Mouse (Mus musculus) hindbrain, embryonic 13.5 days (tissue): ENCODE measurements at regions not wholly inside any gene's neighbourhood (a gene's known extent, or its start where the extent isn't known, plus 50 kb on each side); places are given as distances from the start of the nearest gene placed in this dataset.

Source experiments
- ATAC-seq: fragments of 200-750 bp; cut with Nextera tagmentation; 2 replicates; pipeline ENCODE4 v1.8.0; 2017; ENCODE audit warnings: moderate TSS enrichment; ENCODE audit not compliant: low FRiP score
- H3K27ac ChIP-seq: fragments of 300-500 bp; sonication (generic); 2 replicates; pipeline ENCODE4 v1.5.1; 2015; ENCODE audit warnings: inconsistent platforms, mild to moderate bottlenecking, moderate library complexity
- H3K27me3 ChIP-seq: fragments of 300-500 bp; sonication (generic); 2 replicates; pipeline ENCODE4 v1.6.1; 2015; ENCODE audit warnings: mild to moderate bottlenecking, inconsistent platforms
- H3K36me3 ChIP-seq: fragments of 300-500 bp; sonication (generic); 2 replicates; pipeline ENCODE4 v1.6.1; 2015; ENCODE audit warnings: mild to moderate bottlenecking, inconsistent platforms
- H3K4me1 ChIP-seq: fragments of 300-500 bp; sonication (generic); replicated peaks from 2 replicates; pipeline ENCODE4 v1.6.1; 2015; ENCODE audit warnings: inconsistent platforms
- H3K4me2 ChIP-seq: fragments of 300-500 bp; sonication (generic); 2 replicates; pipeline ENCODE4 v1.6.1; 2015; ENCODE audit warnings: inconsistent platforms, mild to moderate bottlenecking, moderate library complexity
- H3K4me3 ChIP-seq: fragments of 300-500 bp; sonication (generic); 2 replicates; pipeline ENCODE4 v1.5.1; 2015; ENCODE audit warnings: mild to moderate bottlenecking, inconsistent platforms
- H3K9ac ChIP-seq: fragments of 300-500 bp; sonication (generic); 2 replicates; pipeline ENCODE4 v1.6.1; 2015; ENCODE audit warnings: mild to moderate bottlenecking, inconsistent platforms
- H3K9me3 ChIP-seq: fragments of 300-500 bp; sonication (generic); 2 replicates; pipeline ENCODE4 v1.6.1; 2016; ENCODE audit warnings: inconsistent platforms
- WGBS: fragments of 180-500 bp; shearing (Covaris S2); methylation state at CpG from one replicate; pipeline ENCODE4 v1.1.7; 2015; 5-methylcytosine and 5-hydroxymethylcytosine counted together

DNA sequence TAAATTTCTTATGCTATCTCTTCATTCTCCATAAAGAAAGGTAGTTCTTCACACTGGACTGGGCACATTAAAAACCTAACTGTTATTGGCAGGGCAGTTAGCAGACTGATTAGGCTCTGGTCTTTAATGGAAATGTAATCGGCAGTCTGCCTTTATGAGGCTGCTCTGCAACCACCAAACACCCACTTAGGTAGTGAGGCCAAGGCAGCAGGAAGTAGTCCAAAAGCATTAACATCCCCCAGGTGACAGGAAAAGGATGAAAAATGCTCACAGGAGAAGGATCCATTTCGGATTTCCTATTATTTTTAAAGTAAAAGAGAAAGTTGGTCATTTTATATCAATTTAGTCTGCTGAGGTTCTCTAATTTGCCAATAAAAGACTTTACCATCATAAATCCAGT, 528.9 kb upstream of the Dppa4 start:
- Histone ChIP-seq H3K27me3 (no peaks in the 10 kb centered on the region), H3K36me3 (no peaks in the 10 kb centered on the region), H3K9me3 (no peaks in the 10 kb centered on the region), H3K27ac (no peak overlapping the region), H3K4me3 (no peak overlapping the region), H3K4me2 (no peak overlapping the region), H3K9ac (no peak overlapping the region), H3K4me1 (no peaks in the 10 kb centered on the region)
- ATAC-seq, result no peak
- 76% methylated on average over 2 of the region's 2 CpGs for WGBS

DNA sequence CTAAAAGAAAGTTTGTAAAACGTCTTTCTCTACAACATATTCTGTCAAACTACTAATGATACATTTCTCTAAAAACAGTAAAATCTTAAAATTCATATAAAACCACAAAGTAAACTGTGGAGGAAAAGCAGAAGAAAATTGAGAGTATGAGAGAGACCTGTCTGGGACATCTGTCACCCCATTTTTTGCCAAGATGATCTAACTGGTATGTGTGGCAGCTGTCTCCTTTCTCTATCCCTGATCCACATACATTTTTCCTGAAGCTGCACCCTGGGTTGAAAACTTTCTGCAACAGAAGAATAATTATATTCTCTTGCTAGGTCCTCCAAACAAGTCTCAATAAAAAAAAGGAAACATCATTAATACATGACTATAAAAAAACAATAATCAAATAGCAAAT, 525.2 kb upstream of the Dppa4 start:
- H3K4me2 ChIP-seq, result no peak overlapping the region
- ATAC-seq, result no peak
- H3K27me3 ChIP-seq, result no peaks in the 10 kb centered on the region
- H3K9ac ChIP-seq, result no peak overlapping the region
- H3K36me3 ChIP-seq, result no peaks in the 10 kb centered on the region
- no peaks in the 10 kb centered on the region for H3K4me1 ChIP-seq
- no peaks in the 10 kb centered on the region for H3K9me3 ChIP-seq
- H3K4me3 ChIP-seq, result no peak overlapping the region
- no peak overlapping the region for H3K27ac ChIP-seq
- WGBS, result 88% methylated on average over 1 of the region's 1 CpGs

DNA sequence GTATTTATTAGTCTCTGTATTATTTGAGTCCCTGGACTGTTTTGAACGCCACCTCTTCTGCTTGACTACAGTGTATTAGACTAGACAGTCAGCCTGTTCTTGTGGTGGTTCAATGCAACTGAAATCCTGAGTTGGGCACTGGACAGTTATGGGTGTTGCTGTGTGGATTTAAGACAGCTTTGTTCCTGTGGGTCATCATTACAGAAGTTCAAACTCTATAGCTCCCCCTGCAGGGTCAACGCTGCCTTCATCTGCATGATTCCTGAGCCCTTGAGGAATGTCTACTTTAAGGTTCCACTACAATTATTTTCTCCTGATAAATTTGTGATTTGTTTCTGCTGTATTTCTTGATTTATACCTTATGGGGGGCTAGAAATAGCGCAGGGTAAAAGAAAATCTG, 517.8 kb upstream of the Dppa4 start:
- H3K4me1 ChIP-seq, result no peaks in the 10 kb centered on the region
- no peaks in the 10 kb centered on the region for H3K9me3 ChIP-seq
- no peak overlapping the region for H3K4me2 ChIP-seq
- no peaks in the 10 kb centered on the region for H3K27me3 ChIP-seq
- H3K4me3 ChIP-seq, result no peak overlapping the region
- no peak overlapping the region for H3K27ac ChIP-seq
- ATAC-seq, result no peak
- no peak overlapping the region for H3K9ac ChIP-seq
- H3K36me3 ChIP-seq, result no peaks in the 10 kb centered on the region
- 62% methylated on average over 3 of the region's 3 CpGs for WGBS

DNA sequence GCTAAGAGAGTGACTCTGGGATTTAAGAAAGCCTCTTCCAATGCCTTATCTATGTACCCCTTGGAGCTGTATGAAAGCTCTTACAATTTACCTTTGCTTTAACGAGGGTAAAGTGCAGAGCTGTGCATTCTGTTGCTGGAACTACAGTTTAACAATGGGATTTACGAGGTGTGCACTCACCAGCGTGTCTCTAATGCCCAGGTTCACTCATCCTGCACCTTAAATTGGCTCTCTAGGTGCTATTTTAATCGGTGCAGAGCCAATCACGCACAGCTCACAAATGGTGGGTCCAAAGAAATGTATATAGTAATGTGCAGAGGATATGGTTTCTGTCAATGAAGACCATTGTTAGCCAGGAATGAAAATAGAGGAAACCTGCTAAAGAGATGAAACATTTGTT, 495.0 kb upstream of the Dppa4 start:
- H3K9ac ChIP-seq, result no peak overlapping the region
- no peaks in the 10 kb centered on the region; the same call in 1 of the 2 replicates for H3K4me1 ChIP-seq
- no peaks in the 10 kb centered on the region for H3K9me3 ChIP-seq
- 75% methylated on average over 5 of the region's 5 CpGs for WGBS
- no peak overlapping the region for H3K4me3 ChIP-seq
- no peaks in the 10 kb centered on the region for H3K27me3 ChIP-seq
- no peak overlapping the region for H3K27ac ChIP-seq
- no peak for ATAC-seq
- H3K36me3 ChIP-seq, result no peaks in the 10 kb centered on the region
- no peak overlapping the region for H3K4me2 ChIP-seq

DNA sequence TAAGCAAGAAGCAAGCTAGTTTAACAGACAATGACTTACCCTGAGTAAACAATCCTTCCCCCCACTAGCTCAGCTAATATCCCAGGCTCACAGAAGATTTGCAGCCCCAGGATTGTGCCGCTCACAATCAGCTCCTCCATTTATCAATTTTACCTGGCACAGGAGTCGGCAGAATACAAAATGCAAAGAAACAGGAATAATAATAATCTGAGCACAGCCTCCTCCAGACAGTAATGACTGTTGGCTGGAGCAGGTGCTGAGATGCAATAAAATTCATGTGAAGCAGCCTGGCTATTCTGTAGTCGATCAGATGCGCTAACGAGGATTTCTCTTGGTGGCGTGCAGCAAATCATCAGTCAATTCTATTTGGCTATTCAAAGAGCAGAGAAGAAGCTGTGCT, 492.9 kb upstream of the Dppa4 start:
- H3K4me2 ChIP-seq, result no peak overlapping the region

DNA sequence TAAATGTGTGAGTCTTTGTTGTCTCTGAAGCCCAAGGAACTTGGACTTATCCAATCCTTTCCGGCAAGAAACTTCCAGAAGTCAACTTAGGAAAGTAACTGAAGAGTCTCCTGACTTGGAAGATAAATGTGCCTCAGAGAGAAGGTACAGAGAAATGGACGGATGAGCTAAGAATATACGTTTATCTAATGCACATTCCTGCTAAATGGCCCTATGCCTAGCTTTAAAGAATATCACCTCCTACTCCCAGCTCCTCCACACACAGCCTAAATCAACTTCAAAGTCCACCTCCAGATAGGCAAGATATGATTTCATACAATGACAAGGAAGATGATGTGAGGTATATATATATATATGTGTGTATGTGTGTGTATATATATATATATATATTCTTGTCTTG, 492.1 kb upstream of the Dppa4 start:
- no peaks in the 10 kb centered on the region for H3K27me3 ChIP-seq
- WGBS, result 85% methylated on average over 3 of the region's 3 CpGs
- no peaks in the 10 kb centered on the region for H3K9me3 ChIP-seq

More for the DNA sequence above, 492.9 kb upstream of the Dppa4 start:
- Histone ChIP-seq H3K27me3 (no peaks in the 10 kb centered on the region), H3K36me3 (no peaks in the 10 kb centered on the region), H3K4me3 (no peak overlapping the region), H3K4me1 (no peaks in the 10 kb centered on the region; the same call in 1 of the 2 replicates), H3K9me3 (no peaks in the 10 kb centered on the region), H3K27ac (no peak overlapping the region), H3K9ac (no peak overlapping the region)
- ATAC-seq, result peak; percentile 59; the same call in 1 of the 2 replicates
- WGBS, result 65% methylated on average over 6 of the region's 6 CpGs

DNA sequence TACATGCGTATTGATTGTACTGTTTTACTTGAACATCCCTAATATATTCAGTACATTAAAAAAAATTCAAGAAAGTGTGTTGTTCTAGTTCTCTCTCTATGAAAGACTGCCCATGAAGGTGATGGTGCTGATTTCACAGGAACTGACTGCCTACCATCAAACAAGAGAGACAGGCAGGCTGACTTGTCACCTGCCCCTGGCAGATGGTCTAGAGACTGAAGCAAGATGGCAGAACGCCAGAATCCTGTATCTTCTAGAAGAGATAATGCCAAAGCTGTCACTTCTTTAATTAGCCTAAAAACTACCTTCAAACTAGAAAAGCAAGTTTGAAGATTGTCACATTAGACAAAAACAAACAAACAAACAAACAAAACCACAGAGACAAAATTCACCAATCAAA, 484.7 kb upstream of the Dppa4 start:
- no peaks in the 10 kb centered on the region for H3K36me3 ChIP-seq
- H3K27ac ChIP-seq, result no peak overlapping the region
- no peak for ATAC-seq
- H3K4me2 ChIP-seq, result no peak overlapping the region
- no peaks in the 10 kb centered on the region for H3K4me1 ChIP-seq
- H3K9me3 ChIP-seq, result no peaks in the 10 kb centered on the region
- H3K9ac ChIP-seq, result no peak overlapping the region
- no peaks in the 10 kb centered on the region for H3K27me3 ChIP-seq
- H3K4me3 ChIP-seq, result no peak overlapping the region
- 82% methylated on average over 2 of the region's 2 CpGs for WGBS

More for the DNA sequence above, 492.1 kb upstream of the Dppa4 start:
- Histone ChIP-seq H3K27ac (no peak overlapping the region), H3K4me1 (no peaks in the 10 kb centered on the region; the same call in 1 of the 2 replicates), H3K36me3 (no peaks in the 10 kb centered on the region), H3K9ac (no peak overlapping the region), H3K4me3 (no peak overlapping the region), H3K4me2 (no peak overlapping the region)
- no peak for ATAC-seq

DNA sequence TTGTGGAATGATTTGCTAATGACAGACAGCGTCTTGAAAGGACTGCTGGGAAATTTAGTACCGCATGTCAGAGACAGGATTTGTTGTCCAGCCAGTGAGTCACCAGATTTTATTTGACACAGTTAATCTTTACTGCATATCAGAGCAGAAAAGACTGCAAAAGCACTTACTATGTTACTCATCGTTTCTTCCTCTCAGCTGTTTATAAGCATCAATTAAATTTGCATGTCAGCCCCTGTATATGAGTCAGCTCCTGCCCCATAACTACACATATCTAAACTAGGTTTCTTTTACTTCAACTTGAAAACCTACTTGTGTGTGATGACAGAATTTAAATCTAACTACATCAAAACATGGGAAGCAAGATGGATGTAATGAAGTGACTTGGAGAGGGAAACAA, 440.4 kb upstream of the Dppa4 start:
- Histone ChIP-seq H3K36me3 (no peaks in the 10 kb centered on the region), H3K27ac (no peak overlapping the region), H3K27me3 (no peaks in the 10 kb centered on the region), H3K9me3 (no peaks in the 10 kb centered on the region), H3K4me3 (no peak overlapping the region), H3K4me1 (no peaks in the 10 kb centered on the region), H3K9ac (no peak overlapping the region), H3K4me2 (no peak overlapping the region)
- no peak for ATAC-seq
- 89% methylated on average over 3 of the region's 3 CpGs for WGBS

DNA sequence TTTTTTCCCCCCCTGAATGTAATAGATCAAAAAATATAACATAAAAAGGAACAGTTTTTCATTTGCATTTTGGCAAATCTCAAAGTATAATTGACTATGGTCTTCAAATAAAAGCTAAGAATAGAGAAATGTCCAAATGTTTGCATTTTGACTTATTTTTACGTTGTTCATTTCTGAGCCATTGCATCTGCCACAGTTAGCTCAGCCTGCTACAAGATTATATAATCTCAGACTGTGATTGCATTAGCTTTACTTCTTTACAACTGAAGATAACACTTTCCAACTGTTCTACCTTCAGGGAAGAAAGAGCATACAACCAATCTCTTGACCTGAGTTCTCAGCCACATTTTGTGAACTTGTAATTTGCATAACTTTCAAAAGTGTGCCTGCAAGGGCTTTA, 431.9 kb upstream of the Dppa4 start:
- no peak overlapping the region for H3K4me3 ChIP-seq

DNA sequence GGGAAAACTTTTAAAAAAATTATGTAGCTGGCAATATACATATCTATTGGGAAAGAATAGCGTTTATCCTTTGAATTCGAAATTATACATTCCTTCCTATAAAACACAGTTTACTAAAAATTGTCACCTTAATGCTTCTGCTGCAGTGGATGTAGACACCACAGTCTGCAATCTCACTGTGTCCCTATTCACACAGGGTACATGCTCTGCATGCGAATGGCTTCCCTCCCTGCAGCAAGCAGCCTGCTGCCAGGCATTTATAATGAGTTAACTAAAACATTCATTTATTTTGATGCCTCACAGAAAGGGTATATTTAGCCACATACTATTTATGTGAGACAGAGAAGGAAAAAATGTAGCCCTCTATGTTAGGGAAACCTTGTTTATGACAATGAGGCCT, 423.7 kb upstream of the Dppa4 start:
- no peak for ATAC-seq
- Histone ChIP-seq H3K9ac (no peak overlapping the region), H3K4me2 (no peak overlapping the region), H3K36me3 (no peaks in the 10 kb centered on the region), H3K4me1 (no peaks in the 10 kb centered on the region), H3K27me3 (no peaks in the 10 kb centered on the region), H3K9me3 (no peaks in the 10 kb centered on the region), H3K27ac (no peak overlapping the region), H3K4me3 (no peak overlapping the region)
- 81% methylated on average over 3 of the region's 3 CpGs for whole genome bisulfite sequencing

More for the DNA sequence above, 431.9 kb upstream of the Dppa4 start:
- Histone ChIP-seq H3K27ac (no peak overlapping the region), H3K4me2 (no peak overlapping the region), H3K27me3 (no peaks in the 10 kb centered on the region), H3K9ac (no peak overlapping the region), H3K36me3 (no peaks in the 10 kb centered on the region), H3K9me3 (no peaks in the 10 kb centered on the region), H3K4me1 (no peaks in the 10 kb centered on the region)
- ATAC-seq, result no peak
- 75% methylated on average over 1 of the region's 1 CpGs for WGBS

DNA sequence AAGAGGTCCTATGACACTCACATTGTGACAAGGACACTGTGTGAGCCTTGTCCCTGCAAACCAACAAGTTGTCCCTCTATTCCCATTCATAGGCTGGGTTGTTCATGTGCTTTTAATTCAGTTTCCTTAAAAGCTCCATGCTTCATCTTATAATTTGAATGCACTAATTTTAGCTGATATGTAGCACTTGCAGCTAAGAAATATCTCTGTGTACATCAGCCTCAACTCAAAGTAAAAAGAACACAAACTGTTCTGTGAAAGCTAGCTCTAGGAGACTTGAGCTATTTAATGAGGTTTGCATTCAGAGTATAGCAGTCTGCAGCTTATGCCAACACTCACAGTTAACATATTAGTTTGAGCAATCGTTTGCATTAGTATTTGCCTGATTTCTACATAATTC, 408.3 kb upstream of the Dppa4 start:
- no peak overlapping the region for H3K27ac ChIP-seq
- H3K4me3 ChIP-seq, result no peak overlapping the region
- 71% methylated on average over 1 of the region's 1 CpGs for WGBS
- H3K4me2 ChIP-seq, result no peak overlapping the region
- no peak for ATAC-seq
- H3K36me3 ChIP-seq, result no peaks in the 10 kb centered on the region
- H3K9ac ChIP-seq, result no peak overlapping the region
- no peaks in the 10 kb centered on the region for H3K4me1 ChIP-seq
- H3K9me3 ChIP-seq, result no peaks in the 10 kb centered on the region
- H3K27me3 ChIP-seq, result no peaks in the 10 kb centered on the region

DNA sequence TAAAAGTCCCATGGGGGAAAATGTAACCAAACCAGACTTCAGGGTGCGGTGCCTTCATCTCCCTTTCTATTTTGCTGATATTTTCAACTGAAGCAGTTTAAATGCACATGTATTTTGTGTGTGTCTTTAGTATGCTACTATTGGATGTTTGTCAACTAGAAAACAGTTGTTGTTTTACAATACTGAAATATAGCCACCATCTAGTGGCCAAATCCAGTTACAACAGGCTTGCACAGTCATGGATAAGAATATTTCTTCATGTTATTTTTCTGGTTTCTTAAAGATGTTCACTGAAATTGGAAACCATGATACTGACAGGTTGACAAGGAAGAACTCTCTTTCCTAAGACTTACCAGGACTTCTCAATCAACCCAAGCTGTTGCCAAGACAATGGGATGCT, 400.1 kb upstream of the Dppa4 start:
- no peak overlapping the region for H3K4me2 ChIP-seq
- no peak overlapping the region for H3K27ac ChIP-seq
- no peak for ATAC-seq
- H3K36me3 ChIP-seq, result no peaks in the 10 kb centered on the region
- no peak overlapping the region for H3K4me3 ChIP-seq
- H3K9ac ChIP-seq, result no peak overlapping the region
- H3K27me3 ChIP-seq, result no peaks in the 10 kb centered on the region
- H3K4me1 ChIP-seq, result no peaks in the 10 kb centered on the region
- H3K9me3 ChIP-seq, result no peaks in the 10 kb centered on the region
- 90% methylated on average over 1 of the region's 1 CpGs for WGBS

DNA sequence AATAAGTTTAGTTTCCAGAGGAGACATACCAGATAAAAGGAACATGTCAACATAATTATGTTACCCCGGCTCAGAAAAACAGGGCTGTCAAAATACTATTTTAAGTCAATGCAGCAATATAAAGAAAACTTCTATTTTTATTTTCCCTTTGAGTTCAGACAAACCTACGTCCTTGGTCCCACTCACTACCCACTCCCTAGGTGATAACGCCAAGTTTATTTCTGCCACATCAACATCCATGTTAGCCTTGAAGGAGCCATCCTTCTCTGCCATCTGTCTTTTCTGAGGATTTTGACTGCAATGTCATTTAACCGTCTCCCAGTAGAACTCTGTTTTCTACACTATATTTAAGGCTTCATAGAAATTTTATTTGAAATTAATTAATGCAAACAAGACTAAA, 396.5 kb upstream of the Dppa4 start:
- no peak overlapping the region for H3K27ac ChIP-seq
- no peak for ATAC-seq
- 94% methylated on average over 4 of the region's 4 CpGs for WGBS

DNA sequence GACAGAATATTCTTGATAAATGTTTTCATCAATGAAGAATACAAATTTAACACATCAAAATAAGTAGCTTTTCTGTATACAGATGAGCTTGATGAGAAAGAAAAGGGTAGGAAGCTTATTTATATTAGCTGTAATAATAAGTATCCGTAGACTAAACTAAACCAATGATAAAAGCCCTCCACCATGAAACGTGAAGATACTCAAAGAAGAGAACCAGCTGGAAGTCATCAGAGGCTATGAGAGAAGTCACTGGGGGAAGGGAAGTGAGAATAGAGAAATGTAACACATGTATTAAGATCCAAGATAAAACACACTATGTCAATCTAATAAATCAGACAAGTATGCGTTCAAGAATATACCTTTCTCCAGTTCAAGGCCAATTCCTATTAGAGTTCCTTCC, 382.7 kb upstream of the Dppa4 start:
- ATAC-seq, result no peak
- no peak overlapping the region for H3K9ac ChIP-seq
- H3K27me3 ChIP-seq, result no peaks in the 10 kb centered on the region
- no peak overlapping the region for H3K4me3 ChIP-seq
- 87% methylated on average over 3 of the region's 3 CpGs for WGBS
- no peaks in the 10 kb centered on the region for H3K4me1 ChIP-seq
- no peaks in the 10 kb centered on the region for H3K36me3 ChIP-seq
- H3K27ac ChIP-seq, result no peak overlapping the region
- H3K9me3 ChIP-seq, result no peaks in the 10 kb centered on the region
- H3K4me2 ChIP-seq, result no peak overlapping the region

More for the DNA sequence above, 396.5 kb upstream of the Dppa4 start:
- Histone ChIP-seq H3K27me3 (no peaks in the 10 kb centered on the region), H3K9ac (no peak overlapping the region), H3K4me1 (no peaks in the 10 kb centered on the region), H3K4me2 (no peak overlapping the region), H3K4me3 (no peak overlapping the region), H3K9me3 (no peaks in the 10 kb centered on the region), H3K36me3 (no peaks in the 10 kb centered on the region)
